24 mouse cellular contexts compared by ENCODE assay signal in the genomic region with DNA sequence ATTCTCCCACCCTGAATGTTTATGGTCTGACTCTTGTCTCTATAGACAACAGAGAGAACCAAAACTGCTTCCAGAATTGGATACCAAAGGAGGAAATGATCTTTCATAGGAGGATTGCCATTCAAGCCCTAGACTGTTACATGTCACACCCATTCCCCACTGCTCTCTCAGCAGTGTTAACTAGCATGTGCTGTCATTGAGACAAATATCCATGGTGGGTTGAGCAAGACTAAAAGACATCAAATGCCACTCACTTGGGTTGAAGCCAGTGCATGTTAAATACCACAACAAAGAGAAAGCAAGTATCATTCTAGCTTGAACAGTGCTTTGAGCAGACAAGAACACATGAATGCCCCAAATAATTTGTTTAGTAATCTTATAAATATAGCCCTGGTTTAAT. TPM values are rescaled to one million over a fixed set of nuclear protein-coding genes. Genes with fewer than 3 reads are reported as not detected.
DNase-seq lines count a peak whose midpoint lies in the region; ATAC-seq lines count a peak whose summit lies in the region.
"Had no signal": no experiment of that assay in that cellular context is flagged by ENCODE, and none has a peak within 500 bp of the region (broad histone marks: within the 10 kb centered on the region; RNA-seq: fewer than 3 reads in every experiment).

No protein-coding gene starts in this region.

- peak overlapping the region; percentile 58 for H3K27ac ChIP-seq in hindbrain, embryonic 13.5 days
- H3K27ac ChIP-seq in hindbrain, embryonic 14.5 days = no peak overlapping the region
- H3K27ac ChIP-seq in midbrain, embryonic 15.5 days = 0 out of 2 replicates have a peak overlapping the region, but pooled peaks have one; percentile 41
- no peak overlapping the region for H3K27ac ChIP-seq in midbrain, embryonic 14.5 days (replicated peaks; ENCODE audit: low read depth, low read length)
- H3K27ac ChIP-seq: embryonic facial prominence, embryonic 13.5 days; gastrocnemius, adult 2 months; heart, embryonic 13.5 days; hindbrain, postnatal 0 days had no signal

- no peak overlapping the region for H3K4me3 ChIP-seq in hindbrain, embryonic 13.5 days
- no peak overlapping the region for H3K4me3 ChIP-seq in hindbrain, embryonic 14.5 days (replicated peaks; ENCODE audit: low read length)
- no peak overlapping the region for H3K4me3 ChIP-seq in midbrain, embryonic 15.5 days
- H3K4me3 ChIP-seq in midbrain, embryonic 14.5 days (replicated peaks; ENCODE audit: low read depth, low read length) = no peak overlapping the region
- H3K4me3 ChIP-seq: embryonic facial prominence, embryonic 13.5 days; gastrocnemius, adult 2 months; heart, embryonic 13.5 days had no signal

- no peak for ATAC-seq in hindbrain, embryonic 13.5 days (ENCODE audit: low FRiP score)
- ATAC-seq in hindbrain, embryonic 14.5 days (ENCODE audit: low FRiP score) = no peak
- no peak for ATAC-seq in midbrain, embryonic 15.5 days (replicated peaks)
- no peak for ATAC-seq in midbrain, embryonic 14.5 days (ENCODE audit: low FRiP score, low TSS enrichment)
- ATAC-seq: activated CD4-positive, CD25-positive, alpha-beta regulatory T cell, adult 4 months; CD4-positive, CD25-positive, alpha-beta regulatory T cell, adult 4 months; Patski had no signal

- no peak overlapping the region for H3K4me2 ChIP-seq in hindbrain, embryonic 13.5 days
- H3K4me2 ChIP-seq in hindbrain, embryonic 14.5 days (replicated peaks) = no peak overlapping the region
- H3K4me2 ChIP-seq in midbrain, embryonic 15.5 days = no peak overlapping the region
- H3K4me2 ChIP-seq in midbrain, embryonic 14.5 days (ENCODE audit: low read length) = no peak overlapping the region
- H3K4me2 ChIP-seq: embryonic facial prominence, embryonic 13.5 days; heart, embryonic 13.5 days had no signal

- peaks cover 47% of the 10 kb centered on the region for H3K4me1 ChIP-seq in hindbrain, embryonic 13.5 days (replicated peaks)
- peaks cover 35% of the 10 kb centered on the region for H3K4me1 ChIP-seq in hindbrain, embryonic 14.5 days (replicated peaks; ENCODE audit: control insufficient read depth, insufficient read depth, low read length)
- H3K4me1 ChIP-seq in midbrain, embryonic 15.5 days = peaks cover 43% of the 10 kb centered on the region
- H3K4me1 ChIP-seq in midbrain, embryonic 14.5 days (ENCODE audit: control insufficient read depth, insufficient read depth, low read length) = peaks cover 40% of the 10 kb centered on the region

- 0 out of 2 replicates have a peak, but pooled peaks cover 7% of the 10 kb centered on the region for H3K27me3 ChIP-seq in hindbrain, embryonic 13.5 days
- H3K27me3 ChIP-seq in hindbrain, embryonic 14.5 days (ENCODE audit: control insufficient read depth, insufficient read depth, low read length) = peaks cover 8% of the 10 kb centered on the region; the same call in 1 of the 2 replicates
- no peaks in the 10 kb centered on the region for H3K27me3 ChIP-seq in midbrain, embryonic 15.5 days (replicated peaks)
- H3K27me3 ChIP-seq in midbrain, embryonic 14.5 days (ENCODE audit: control insufficient read depth, insufficient read depth, low read length) = no peaks in the 10 kb centered on the region; the same call in 1 of the 2 replicates
- H3K27me3 ChIP-seq: embryonic facial prominence, embryonic 13.5 days; heart, embryonic 13.5 days; Patski had no signal

- no peak for DNase-seq in hindbrain, embryonic 14.5 days (ENCODE audit: low spot score)
- no peak for DNase-seq in midbrain, embryonic 14.5 days
- DNase-seq in Muller cell, postnatal 12 days (ENCODE audit: inconsistent ontology term) = peak; percentile 23
- DNase-seq in gastrocnemius, adult 8-10 months (ENCODE audit: low spot score in 2 of 2) = no peak
- DNase-seq in kidney, adult 18-20 months = no peak
- DNase-seq: adrenal gland, postnatal 14 days; B cell, adult 2 months; cerebellum, adult 18-20 months; cerebellum, adult 9-11 months; cerebellum, postnatal 36 days; gastrocnemius, adult 2 months; gastrocnemius, postnatal 36 days; heart, adult 11 months; heart, postnatal 36 days had no signal

- no peak overlapping the region for H3K9ac ChIP-seq in hindbrain, embryonic 13.5 days
- no peak overlapping the region for H3K9ac ChIP-seq in hindbrain, embryonic 14.5 days
- no peak overlapping the region for H3K9ac ChIP-seq in midbrain, embryonic 15.5 days
- H3K9ac ChIP-seq in midbrain, embryonic 14.5 days (replicated peaks; ENCODE audit: low read length) = no peak overlapping the region
- H3K9ac ChIP-seq: embryonic facial prominence, embryonic 13.5 days; heart, embryonic 13.5 days had no signal

- H3K36me3 ChIP-seq in hindbrain, embryonic 13.5 days = no peaks in the 10 kb centered on the region
- H3K36me3 ChIP-seq in hindbrain, embryonic 14.5 days (replicated peaks; ENCODE audit: control insufficient read depth, insufficient read depth) = no peaks in the 10 kb centered on the region
- no peaks in the 10 kb centered on the region for H3K36me3 ChIP-seq in midbrain, embryonic 15.5 days (replicated peaks)
- no peaks in the 10 kb centered on the region for H3K36me3 ChIP-seq in midbrain, embryonic 14.5 days (ENCODE audit: control insufficient read depth, insufficient read depth, low read length)
- H3K36me3 ChIP-seq: embryonic facial prominence, embryonic 13.5 days; heart, embryonic 13.5 days had no signal

- no peaks in the 10 kb centered on the region for H3K9me3 ChIP-seq in hindbrain, embryonic 13.5 days
- H3K9me3 ChIP-seq in hindbrain, embryonic 14.5 days (ENCODE audit: control insufficient read depth, low read length) = no peaks in the 10 kb centered on the region
- no peaks in the 10 kb centered on the region for H3K9me3 ChIP-seq in midbrain, embryonic 15.5 days
- no peaks in the 10 kb centered on the region for H3K9me3 ChIP-seq in midbrain, embryonic 14.5 days (ENCODE audit: control insufficient read depth, low read length)
- H3K9me3 ChIP-seq: embryonic facial prominence, embryonic 13.5 days; heart, embryonic 13.5 days had no signal

RNA-seq across cellular contexts. Expression of a gene that starts 41.2 kb away (rescaled TPM):
- polyA plus RNA-seq in hindbrain, embryonic 13.5 days (2015; fragmentation: Nextera tagmentation; extraction: Ambion mirVana) = 4.0 and 4.8 TPM in 2 replicates
- 2.6 and 4.1 TPM in 2 replicates for polyA plus RNA-seq in hindbrain, embryonic 14.5 days (2014; fragmentation: Nextera tagmentation; extraction: Ambion mirVana)
- 3.5 and 4.2 TPM in 2 replicates for polyA plus RNA-seq in midbrain, embryonic 15.5 days (2015; fragmentation: Nextera tagmentation; extraction: Ambion mirVana)
- polyA plus RNA-seq in midbrain, embryonic 14.5 days (2014; fragmentation: Nextera tagmentation; extraction: Ambion mirVana) = 5.8 and 7.6 TPM in 2 replicates
- total RNA-seq in gastrocnemius, adult 8-10 months (2022) = not detected
- total RNA-seq: gastrocnemius, adult 2 months; gastrocnemius, postnatal 36 days; heart, postnatal 36 days; MEL had no signal
- polyA plus RNA-seq: activated CD4-positive, CD25-positive, alpha-beta regulatory T cell, adult 4 months; CD4-positive, CD25-positive, alpha-beta regulatory T cell, adult 4 months; heart, embryonic 13.5 days; heart, postnatal 0 days; Patski had no signal

Comparison
In these comparisons a context has a peak if more than half of its experiments do, and no peak if none do; other contexts are left out.
1. H3K27ac ChIP-seq: peak in hindbrain, embryonic 13.5 days (single experiment) and midbrain, embryonic 15.5 days (single experiment); none in hindbrain, embryonic 14.5 days (single experiment) and midbrain, embryonic 14.5 days (single experiment).